Mouse (Mus musculus): ENCODE results near the gene Rpl34.

DNA sequence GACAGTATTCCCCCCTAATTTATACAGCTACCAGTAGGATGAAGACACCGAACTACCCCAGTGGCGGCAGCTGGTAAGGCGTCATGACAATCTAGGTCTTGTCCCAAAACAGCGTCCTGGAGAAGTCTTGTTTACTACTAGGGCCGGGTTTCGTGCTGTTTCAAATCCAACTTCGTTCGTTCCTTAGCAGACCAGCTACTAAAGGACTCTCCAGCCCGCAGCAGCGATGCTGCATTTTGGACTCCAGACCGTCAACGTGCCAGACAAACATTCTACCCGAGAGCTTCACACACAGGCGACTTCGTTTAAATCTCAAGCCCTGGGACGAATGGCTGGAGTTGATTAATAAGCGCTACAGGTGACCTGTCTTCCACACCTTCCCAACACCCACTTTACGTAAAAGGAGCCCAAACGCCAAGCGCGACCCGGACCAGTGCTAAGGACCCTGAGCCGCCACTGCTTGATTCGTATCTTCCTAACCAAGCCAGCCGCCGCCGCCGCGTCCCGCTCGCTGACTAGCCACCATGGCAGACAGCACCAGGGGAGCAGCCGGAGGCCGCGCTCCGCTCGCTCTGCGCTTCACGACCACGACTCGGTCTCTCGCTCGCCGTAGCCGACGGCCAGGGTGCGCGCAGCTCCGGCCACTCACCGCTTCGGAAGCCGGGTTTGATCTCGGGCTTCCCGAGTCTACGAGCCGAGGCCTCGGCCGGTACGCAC lies 568 bp downstream of the Rpl34 start:
- no peak for TF ChIP-seq POLR2A (IDR thresholded peaks at IDR 0.05; ENCODE audit: low read depth, low read length)
- TF ChIP-seq CTCF (IDR thresholded peaks at IDR 0.05; ENCODE audit: borderline replicate concordance, insufficient read depth, low read length), result no peak
